Mouse (Mus musculus) ES-Bruce4 (cell line): ENCODE data around the gene Gm49339.
"Not testable (repeated sequence)": the region's sequence is repeated elsewhere in the genome, so short reads cannot be mapped to it uniquely, and the experiment has no call there.

Experiments used
- CTCF ChIP-seq: IDR thresholded peaks from one replicate; pipeline ENCODE4 v1.8.1; 2011; ENCODE audit warnings: low read depth, low read length
- EP300 ChIP-seq: IDR thresholded peaks from 2 replicates; pipeline ENCODE4 v1.6.1; 2011; ENCODE audit warnings: low read depth, low read length; ENCODE audit not compliant: insufficient read depth
- POLR2A ChIP-seq: IDR thresholded peaks from one replicate; pipeline ENCODE4 v1.8.1; 2011; ENCODE audit warnings: low read length; ENCODE audit not compliant: insufficient read depth

DNA sequence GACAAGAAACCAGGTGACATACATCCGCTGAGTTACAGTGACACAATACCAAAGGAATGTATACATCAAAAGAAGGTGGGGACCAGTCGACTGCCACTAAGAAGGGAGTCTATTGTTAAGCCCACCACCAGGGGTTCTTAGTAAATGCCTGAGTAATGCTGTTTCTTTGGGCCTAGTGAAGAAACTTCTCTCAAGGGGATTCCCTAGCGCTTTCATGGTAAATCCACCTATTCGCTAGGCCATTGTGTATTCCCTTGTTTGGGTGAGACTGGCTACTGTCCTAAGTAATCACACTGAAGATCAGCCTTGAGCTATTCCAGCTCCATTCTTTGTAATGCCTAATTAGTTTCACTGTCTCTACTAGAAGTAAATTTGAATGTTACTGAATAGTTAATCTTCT, 16.6 kb upstream of the Gm49339 start:
- TF ChIP-seq CTCF, POLR2A, EP300: not testable (repeated sequence)
